Mouse (Mus musculus) embryonic facial prominence, embryonic 12.5 days (tissue): ENCODE results near the gene Wnk4. TPM values are rescaled to one million over a fixed set of nuclear protein-coding genes. Genes with fewer than 3 reads are reported as not detected.

ENCODE experiments used
- ATAC-seq: fragments of 200-750 bp; cut with Nextera tagmentation; 2 replicates; pipeline ENCODE4 v1.8.0; 2017; ENCODE audit not compliant: insufficient number of reproducible peaks, insufficient read depth, low FRiP score, low TSS enrichment
- H3K27ac ChIP-seq: fragments of 300-500 bp; sonication (generic); 2 replicates; pipeline ENCODE4 v1.5.1; 2016; ENCODE audit warnings: mild to moderate bottlenecking
- H3K27me3 ChIP-seq: fragments of 300-500 bp; sonication (generic); 2 replicates; pipeline ENCODE4 v1.6.1; 2016; ENCODE audit warnings: mild to moderate bottlenecking, moderate library complexity
- H3K36me3 ChIP-seq: fragments of 300-500 bp; sonication (generic); 2 replicates; pipeline ENCODE4 v1.6.1; 2016; ENCODE audit warnings: mild to moderate bottlenecking
- H3K4me1 ChIP-seq: fragments of 300-500 bp; sonication (generic); 2 replicates; pipeline ENCODE4 v1.6.1; 2016
- H3K4me2 ChIP-seq: fragments of 300-500 bp; sonication (generic); replicated peaks from 2 replicates; pipeline ENCODE4 v1.6.1; 2016; ENCODE audit warnings: mild to moderate bottlenecking, moderate library complexity
- H3K4me3 ChIP-seq: fragments of 300-500 bp; sonication (generic); 2 replicates; pipeline ENCODE4 v1.5.1; 2016; ENCODE audit warnings: mild to moderate bottlenecking
- H3K9ac ChIP-seq: fragments of 300-500 bp; sonication (generic); 2 replicates; pipeline ENCODE4 v1.6.1; 2016; ENCODE audit warnings: mild to moderate bottlenecking, moderate library complexity
- H3K9me3 ChIP-seq: fragments of 300-500 bp; sonication (generic); 2 replicates; pipeline ENCODE4 v1.6.1; 2016; ENCODE audit warnings: mild to moderate bottlenecking, moderate library complexity
- WGBS: fragments of 180-500 bp; shearing (Covaris S2); methylation state at CpG from one replicate; pipeline ENCODE4 v1.1.7; 2016; 5-methylcytosine and 5-hydroxymethylcytosine counted together
- polyA plus RNA-seq: library from polyadenylated mRNA; unstranded; fragments of >200 nt; fragmentation: Nextera tagmentation; extraction: Ambion mirVana; gene quantifications from 2 replicates; pipeline ENCODE4 v1.2.1, GENCODE M21; 2016

Gene Wnk4
- polyA plus RNA-seq, 1 experiment from 2014 or later = 8.0 TPM

GRCm38 (mm10) chr11:101326147-101326546, 65.8 kb downstream of the Wnk4 start:
- ATAC-seq = no peak
- H3K4me2 ChIP-seq = no peak overlapping the region
- H3K9ac ChIP-seq = no peak overlapping the region
- H3K27ac ChIP-seq = no peak overlapping the region
- H3K36me3 ChIP-seq = peaks cover 45% of the 10 kb centered on the region
- H3K27me3 ChIP-seq = no peaks in the 10 kb centered on the region
- WGBS = 84% methylated on average over 11 of the region's 11 CpGs
- no peaks in the 10 kb centered on the region for H3K9me3 ChIP-seq
- no peak overlapping the region for H3K4me3 ChIP-seq
- H3K4me1 ChIP-seq = no peaks in the 10 kb centered on the region; the same call in 1 of the 2 replicates

Other genes with a start within 250 kb of the Wnk4 start
- 9.4 and 9.5 TPM in 2 replicates for gene Naglu, start 190.6 kb upstream of the Wnk4 start, polyA plus RNA-seq
- 0.15 TPM in 1 of 2 replicates, not detected in the other for gene Hsd17b1, start 182.2 kb upstream of the Wnk4 start, polyA plus RNA-seq
- 43.4 and 45.6 TPM in 2 replicates for gene Coasy, start 178.0 kb upstream of the Wnk4 start, polyA plus RNA-seq
- gene Mlx, start 173.3 kb upstream of the Wnk4 start, polyA plus RNA-seq = 37.8 and 42.8 TPM in 2 replicates
- gene Psmc3ip, start 165.1 kb upstream of the Wnk4 start, polyA plus RNA-seq = 45.7 and 46.0 TPM in 2 replicates
- gene Retreg3, start 140.7 kb upstream of the Wnk4 start, polyA plus RNA-seq = 17.0 and 18.6 TPM in 2 replicates
- gene Tubg1, start 140.6 kb upstream of the Wnk4 start, polyA plus RNA-seq = 81.7 and 83.6 TPM in 2 replicates
- 9.4 and 10.8 TPM in 2 replicates for gene Tubg2, start 104.7 kb upstream of the Wnk4 start, polyA plus RNA-seq
- 0.50 and 0.60 TPM in 2 replicates for gene Cntnap1, start 90.0 kb upstream of the Wnk4 start, polyA plus RNA-seq
- gene Plekhh3, start 89.2 kb upstream of the Wnk4 start, polyA plus RNA-seq = 10.3 and 11.9 TPM in 2 replicates
- gene Ccr10, start 85.1 kb upstream of the Wnk4 start, polyA plus RNA-seq = 0.13 and 0.24 TPM in 2 replicates
- gene Ezh1, start 34.1 kb upstream of the Wnk4 start, polyA plus RNA-seq = 15.6 and 17.3 TPM in 2 replicates
- gene Ramp2, start 14.5 kb upstream of the Wnk4 start, polyA plus RNA-seq = 80.2 and 86.9 TPM in 2 replicates
- gene Vps25, start 6.9 kb upstream of the Wnk4 start, polyA plus RNA-seq = 93.6 and 99.3 TPM in 2 replicates
- gene Cntd1, start 18.4 kb downstream of the Wnk4 start, polyA plus RNA-seq = 1.4 and 2.0 TPM in 2 replicates
- 201 and 209 TPM in 2 replicates for gene Coa3, start 18.5 kb downstream of the Wnk4 start, polyA plus RNA-seq
- 131 and 137 TPM in 2 replicates for gene Becn1, start 41.7 kb downstream of the Wnk4 start, polyA plus RNA-seq
- gene Psme3, start 55.6 kb downstream of the Wnk4 start, polyA plus RNA-seq = 163 and 172 TPM in 2 replicates
- 1.8 and 2.4 TPM in 2 replicates for gene Aoc2, start 64.5 kb downstream of the Wnk4 start, polyA plus RNA-seq
- 0.04 TPM in 1 of 2 replicates, not detected in the other for gene Aoc3, start 70.0 kb downstream of the Wnk4 start, polyA plus RNA-seq
- not detected in 2 replicates for gene G6pc, start 107.0 kb downstream of the Wnk4 start, polyA plus RNA-seq
- 86.3 and 86.5 TPM in 2 replicates for gene Aarsd1, start 157.0 kb downstream of the Wnk4 start, polyA plus RNA-seq
- gene Gm27029, start 164.2 kb downstream of the Wnk4 start, polyA plus RNA-seq = 9.6 and 9.9 TPM in 2 replicates
- gene Rundc1, start 164.5 kb downstream of the Wnk4 start, polyA plus RNA-seq = 22.5 and 23.0 TPM in 2 replicates
- 7.4 and 9.1 TPM in 2 replicates for gene Ptges3l, start 164.8 kb downstream of the Wnk4 start, polyA plus RNA-seq
- gene Rpl27, start 181.7 kb downstream of the Wnk4 start, polyA plus RNA-seq = 361 and 382 TPM in 2 replicates
- gene Ifi35, start 187.8 kb downstream of the Wnk4 start, polyA plus RNA-seq = 5.9 and 6.1 TPM in 2 replicates
- 15.2 and 17.2 TPM in 2 replicates for gene Rnd2, start 204.4 kb downstream of the Wnk4 start, polyA plus RNA-seq
- gene Vat1, start 205.7 kb downstream of the Wnk4 start, polyA plus RNA-seq = 32.2 and 35.4 TPM in 2 replicates